Mouse (Mus musculus) thymus, postnatal 10 days (tissue): ENCODE results near the gene Ift20.
"Not testable (repeated sequence)": the region's sequence is repeated elsewhere in the genome, so short reads cannot be mapped to it uniquely, and the experiment has no call there.

Source experiments
- DNase-seq, 2 experiments: peaks; one replicate each; pipeline ENCODE4 v3.0.0; 2021; ENCODE audit warnings: low spot score in 2 of 2

Gene Ift20

GRCm38 (mm10) chr11:78522481-78522997, 13.6 kb upstream of the Ift20 start:
- DNase-seq, result peak in 1 of 2 experiments; percentile 26

- no peak for DNase-seq
Observed at GRCm38 (mm10) chr11:78523241-78523955, 12.8 kb upstream of the Ift20 start.

- no peak for DNase-seq
Observed at GRCm38 (mm10) chr11:78524838-78525237, 11.3 kb upstream of the Ift20 start.

- no peak for DNase-seq
Observed at GRCm38 (mm10) chr11:78528714-78529113, 7.4 kb upstream of the Ift20 start.

GRCm38 (mm10) chr11:78530001-78530400, 6.2 kb upstream of the Ift20 start:
- DNase-seq, result no peak

GRCm38 (mm10) chr11:78531046-78531445, 5.1 kb upstream of the Ift20 start:
- no peak for DNase-seq

- DNase-seq, result not testable (repeated sequence)
Observed at GRCm38 (mm10) chr11:78531515-78531914, 4.6 kb upstream of the Ift20 start.

GRCm38 (mm10) chr11:78534516-78534915, 1.6 kb upstream of the Ift20 start:
- DNase-seq, result no peak

- peak in 1 of 2 experiments; percentile 14 for DNase-seq
Observed at GRCm38 (mm10) chr11:78535376-78536079, 633 bp upstream of the Ift20 start.

GRCm38 (mm10) chr11:78536690-78537084, 526 bp downstream of the Ift20 start:
- no peak for DNase-seq

GRCm38 (mm10) chr11:78540358-78540757, 4.2 kb downstream of the Ift20 start:
- no peak for DNase-seq

GRCm38 (mm10) chr11:78544449-78545111, 8.4 kb downstream of the Ift20 start:
- no peak for DNase-seq

GRCm38 (mm10) chr11:78545181-78545580, 9.0 kb downstream of the Ift20 start:
- DNase-seq, result no peak

GRCm38 (mm10) chr11:78547718-78548460, 11.7 kb downstream of the Ift20 start:
- no peak for DNase-seq

- no peak for DNase-seq
Observed at GRCm38 (mm10) chr11:78549491-78549987, 13.4 kb downstream of the Ift20 start.

- peak; percentile 92 to 95 for DNase-seq
Observed at GRCm38 (mm10) chr11:78550168-78551058, 14.3 kb downstream of the Ift20 start, which contains the start of gene Tmem97. Gene Tmem97 (minus strand): TSS chr11:78550777.

GRCm38 (mm10) chr11:78551059-78551398, 14.9 kb downstream of the Ift20 start:
- DNase-seq, result no peak

GRCm38 (mm10) chr11:78555623-78556022, 19.5 kb downstream of the Ift20 start:
- DNase-seq, result no peak

- DNase-seq, result no peak
Observed at GRCm38 (mm10) chr11:78556070-78556469, 19.9 kb downstream of the Ift20 start.

- DNase-seq, result no peak
Observed at GRCm38 (mm10) chr11:78557241-78557640, 21.1 kb downstream of the Ift20 start.

- DNase-seq, result peak; percentile 44 to 74
Observed at GRCm38 (mm10) chr11:78560447-78560846, 24.3 kb downstream of the Ift20 start.
